Mouse (Mus musculus): ENCODE data around the gene Lag3. TPM values are rescaled to one million over a fixed set of nuclear protein-coding genes. Genes with fewer than 3 reads are reported as not detected.
A peak's percentile ranks its signal among the peaks of the same experiment; 100 is the strongest.

Lag3 gene
- polyA plus RNA-seq, 1 experiment from 2014 or later, result 2.1 TPM

DNA sequence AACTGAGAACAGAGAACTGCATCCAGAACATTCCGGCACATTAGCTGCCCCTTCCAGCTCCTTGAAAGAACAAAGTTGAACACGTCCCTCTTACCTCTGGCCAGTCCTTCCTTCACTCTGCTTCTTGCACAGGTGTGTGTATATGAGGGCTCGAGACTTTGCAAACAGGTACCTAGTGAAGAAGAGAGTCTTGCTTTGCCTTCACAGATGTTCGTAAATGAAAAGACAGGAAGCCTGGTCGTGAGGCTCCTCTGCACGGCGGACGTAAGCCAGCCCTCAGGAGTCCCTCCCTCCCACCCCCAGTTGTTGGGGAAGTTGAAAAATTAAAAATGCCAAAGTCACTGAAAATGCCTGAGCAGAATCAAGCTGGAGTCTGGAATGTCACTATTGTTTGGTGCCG, 23.5 kb downstream of the Lag3 start, which contains the start of gene Cd4:
Gene Cd4 (minus strand): TSS at position 236 of the 400 bp plus-strand sequence.
- H3K4me1 ChIP-seq (replicated peaks; ENCODE audit: control insufficient read depth, insufficient read depth, low read length), result no peaks in the 10 kb centered on the region
- ATAC-seq (ENCODE audit: low FRiP score), result no peak
- 92% methylated on average over 9 of the region's 9 CpGs for WGBS

DNA sequence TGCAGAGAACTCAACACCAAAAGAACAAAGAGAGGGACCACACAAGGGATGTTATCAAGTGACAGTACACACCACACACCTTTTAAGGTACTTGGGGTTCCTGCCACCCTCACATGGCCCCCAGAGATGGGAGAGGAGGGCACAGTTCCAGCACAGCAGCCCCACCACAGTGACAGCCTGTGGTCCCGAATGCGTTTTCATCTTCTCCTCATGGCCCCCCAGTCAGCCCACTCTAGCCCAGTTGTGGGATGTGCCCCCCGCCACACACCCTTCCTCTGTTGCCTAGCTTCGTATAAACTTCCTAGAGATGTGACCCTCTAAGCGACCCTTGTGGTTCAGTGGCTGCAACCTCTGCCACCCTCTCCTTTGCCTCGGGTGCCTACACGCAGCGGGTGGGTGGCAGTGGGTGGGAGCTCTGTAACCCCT, 25.5 kb downstream of the Lag3 start:
- Histone ChIP-seq H3K36me3 (replicated peaks; ENCODE audit: control insufficient read depth, insufficient read depth) (no peaks in the 10 kb centered on the region), H3K9me3 (ENCODE audit: control insufficient read depth, low read length) (no peaks in the 10 kb centered on the region), H3K27ac (no peak overlapping the region), H3K27me3 (ENCODE audit: control insufficient read depth, insufficient read depth, low read length) (no peaks in the 10 kb centered on the region), H3K4me1 (replicated peaks; ENCODE audit: control insufficient read depth, insufficient read depth, low read length) (no peaks in the 10 kb centered on the region), H3K9ac (no peak overlapping the region), H3K4me2 (replicated peaks) (no peak overlapping the region), H3K4me3 (replicated peaks; ENCODE audit: low read length) (no peak overlapping the region)
- 94% methylated on average over 8 of the region's 8 CpGs for WGBS
- no peak for DNase-seq (ENCODE audit: low spot score)
- no peak for ATAC-seq (ENCODE audit: low FRiP score)

More for the DNA sequence above, 23.5 kb downstream of the Lag3 start, which contains the start of gene Cd4:
- Histone ChIP-seq H3K27me3 (ENCODE audit: control insufficient read depth, insufficient read depth, low read length) (no peaks in the 10 kb centered on the region), H3K36me3 (replicated peaks; ENCODE audit: control insufficient read depth, insufficient read depth) (no peaks in the 10 kb centered on the region), H3K4me3 (replicated peaks; ENCODE audit: low read length) (no peak within 1 kb of the TSS), H3K9ac (no peak within 1 kb of the TSS), H3K4me2 (replicated peaks) (no peak within 1 kb of the TSS), H3K27ac (no peak within 1 kb of the TSS), H3K9me3 (ENCODE audit: control insufficient read depth, low read length) (no peaks in the 10 kb centered on the region)
- no peak for DNase-seq (ENCODE audit: low spot score)

GRCm38 (mm10) chr6:124884714-124885500, 26.6 kb downstream of the Lag3 start:
- Histone ChIP-seq H3K27me3 (ENCODE audit: control insufficient read depth, insufficient read depth, low read length) (no peaks in the 10 kb centered on the region), H3K4me3 (replicated peaks; ENCODE audit: low read length) (no peak overlapping the region), H3K9me3 (ENCODE audit: control insufficient read depth, low read length) (no peaks in the 10 kb centered on the region), H3K9ac (no peak overlapping the region), H3K36me3 (replicated peaks; ENCODE audit: control insufficient read depth, insufficient read depth) (no peaks in the 10 kb centered on the region), H3K4me2 (replicated peaks) (no peak overlapping the region), H3K4me1 (replicated peaks; ENCODE audit: control insufficient read depth, insufficient read depth, low read length) (no peaks in the 10 kb centered on the region), H3K27ac (no peak overlapping the region)
- DNase-seq (ENCODE audit: low spot score) (no peak), ATAC-seq (ENCODE audit: low FRiP score) (no peak)
- WGBS, result 72% methylated on average over 10 of the region's 10 CpGs

DNA sequence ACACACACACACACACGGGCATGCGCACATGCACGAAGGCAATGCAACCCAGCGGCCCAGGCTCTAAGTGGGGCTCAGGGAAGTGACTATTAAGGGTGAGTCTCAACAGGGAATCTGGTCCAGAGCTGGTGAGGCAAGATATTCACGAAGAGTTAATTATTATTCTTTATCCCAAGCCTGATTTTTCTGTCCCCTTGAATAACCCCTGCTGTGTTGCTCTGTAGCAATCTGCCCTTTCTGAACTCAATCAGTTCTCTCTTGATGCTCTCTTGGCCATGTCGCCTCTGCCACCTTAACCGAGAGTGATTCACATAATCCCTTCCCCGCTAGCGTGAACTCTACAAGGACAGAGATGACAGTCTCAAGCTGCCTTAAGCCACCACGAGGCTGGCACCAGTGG, 28.2 kb downstream of the Lag3 start:
- Histone ChIP-seq H3K9me3 (ENCODE audit: control insufficient read depth, low read length) (no peaks in the 10 kb centered on the region), H3K4me1 (replicated peaks; ENCODE audit: control insufficient read depth, insufficient read depth, low read length) (no peaks in the 10 kb centered on the region), H3K36me3 (replicated peaks; ENCODE audit: control insufficient read depth, insufficient read depth) (no peaks in the 10 kb centered on the region), H3K4me3 (replicated peaks; ENCODE audit: low read length) (no peak overlapping the region), H3K27me3 (ENCODE audit: control insufficient read depth, insufficient read depth, low read length) (no peaks in the 10 kb centered on the region), H3K4me2 (replicated peaks) (no peak overlapping the region), H3K9ac (no peak overlapping the region), H3K27ac (no peak overlapping the region)
- ATAC-seq (ENCODE audit: low FRiP score), result no peak
- WGBS, result 68% methylated on average over 10 of the region's 10 CpGs
- DNase-seq (ENCODE audit: low spot score), result no peak

- H3K4me2 ChIP-seq (replicated peaks), result no peak overlapping the region
- ATAC-seq (ENCODE audit: low FRiP score) (no peak), DNase-seq (ENCODE audit: low spot score) (no peak)
- H3K4me3 ChIP-seq (replicated peaks; ENCODE audit: low read length), result no peak overlapping the region
- H3K27ac ChIP-seq, result no peak overlapping the region
- no peaks in the 10 kb centered on the region for H3K4me1 ChIP-seq (replicated peaks; ENCODE audit: control insufficient read depth, insufficient read depth, low read length)
- H3K27me3 ChIP-seq (ENCODE audit: control insufficient read depth, insufficient read depth, low read length), result no peaks in the 10 kb centered on the region
- H3K9me3 ChIP-seq (ENCODE audit: control insufficient read depth, low read length), result no peaks in the 10 kb centered on the region
- H3K9ac ChIP-seq, result no peak overlapping the region
- no peaks in the 10 kb centered on the region for H3K36me3 ChIP-seq (replicated peaks; ENCODE audit: control insufficient read depth, insufficient read depth)
- WGBS, result 94% methylated on average over 9 of the region's 9 CpGs
These were observed 29.7 kb downstream of the Lag3 start for GRCm38 (mm10) chr6:124881821-124882220.

GRCm38 (mm10) chr6:124879390-124879789, 32.1 kb downstream of the Lag3 start:
- no peaks in the 10 kb centered on the region for H3K36me3 ChIP-seq (replicated peaks; ENCODE audit: control insufficient read depth, insufficient read depth)
- no peak overlapping the region for H3K4me3 ChIP-seq (replicated peaks; ENCODE audit: low read length)
- 63% methylated on average over 6 of the region's 6 CpGs for WGBS
- no peaks in the 10 kb centered on the region for H3K9me3 ChIP-seq (ENCODE audit: control insufficient read depth, low read length)
- no peaks in the 10 kb centered on the region for H3K27me3 ChIP-seq (ENCODE audit: control insufficient read depth, insufficient read depth, low read length)
- no peak for ATAC-seq (ENCODE audit: low FRiP score)
- H3K27ac ChIP-seq, result no peak overlapping the region
- H3K9ac ChIP-seq, result no peak overlapping the region
- H3K4me1 ChIP-seq (replicated peaks; ENCODE audit: control insufficient read depth, insufficient read depth, low read length), result no peaks in the 10 kb centered on the region
- DNase-seq (ENCODE audit: low spot score), result no peak
- H3K4me2 ChIP-seq (replicated peaks), result no peak overlapping the region

DNA sequence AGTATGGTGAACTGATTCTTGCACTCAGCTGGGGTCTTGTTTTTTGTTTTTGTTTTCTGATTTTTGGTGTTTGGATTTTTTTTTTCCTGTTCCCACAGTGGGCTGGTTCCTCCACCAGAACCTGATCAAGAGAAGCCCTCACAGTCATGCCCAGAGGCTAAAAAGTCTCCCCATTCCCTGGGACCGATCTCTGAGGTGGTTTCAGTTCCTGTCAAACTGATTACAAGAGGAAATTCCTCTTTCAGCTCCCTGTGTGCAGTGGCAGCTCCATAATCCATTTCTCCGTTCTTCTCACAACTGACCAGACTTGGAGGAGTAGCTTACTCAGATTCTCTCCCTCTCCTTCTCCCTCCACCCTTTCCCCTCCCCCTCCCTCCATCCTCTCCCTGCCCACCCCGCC, 37.2 kb downstream of the Lag3 start:
- H3K27me3 ChIP-seq (ENCODE audit: control insufficient read depth, insufficient read depth, low read length), result no peaks in the 10 kb centered on the region
- ATAC-seq (ENCODE audit: low FRiP score), result no peak
- no peak overlapping the region for H3K4me2 ChIP-seq (replicated peaks)
- H3K9ac ChIP-seq, result no peak overlapping the region
- H3K27ac ChIP-seq, result no peak overlapping the region
- H3K9me3 ChIP-seq (ENCODE audit: control insufficient read depth, low read length), result no peaks in the 10 kb centered on the region
- no peak overlapping the region for H3K4me3 ChIP-seq (replicated peaks; ENCODE audit: low read length)
- no peaks in the 10 kb centered on the region for H3K4me1 ChIP-seq (replicated peaks; ENCODE audit: control insufficient read depth, insufficient read depth, low read length)
- WGBS, result 64% methylated on average over 2 of the region's 3 CpGs
- no peaks in the 10 kb centered on the region for H3K36me3 ChIP-seq (replicated peaks; ENCODE audit: control insufficient read depth, insufficient read depth)
- DNase-seq (ENCODE audit: low spot score), result no peak

DNA sequence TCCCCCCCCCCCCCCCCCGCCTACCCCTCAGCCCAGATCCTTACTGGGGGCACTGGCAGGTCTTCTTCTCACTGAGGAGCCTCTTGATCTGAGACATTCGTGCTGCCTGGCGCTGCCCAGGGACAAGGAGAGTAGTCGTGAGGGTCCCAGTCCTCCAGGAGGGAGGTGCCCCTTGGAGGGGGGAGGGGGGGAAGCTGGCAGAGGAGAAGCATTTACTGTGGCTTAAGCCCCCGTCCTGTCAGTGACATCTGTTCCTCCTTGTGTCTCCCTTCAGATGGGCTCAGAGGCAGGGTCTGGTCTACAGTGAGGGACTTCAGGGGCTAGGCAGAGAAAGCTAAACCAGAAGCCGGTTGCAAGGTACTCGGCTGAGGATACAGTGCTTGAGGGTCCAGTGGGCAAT, 44.9 kb downstream of the Lag3 start:
- ATAC-seq (ENCODE audit: low FRiP score), result no peak
- Histone ChIP-seq H3K9ac (0 out of 2 replicates have a peak overlapping the region, but pooled peaks have one; percentile 11), H3K36me3 (replicated peaks; ENCODE audit: control insufficient read depth, insufficient read depth) (no peaks in the 10 kb centered on the region), H3K4me3 (replicated peaks; ENCODE audit: low read length) (no peak overlapping the region), H3K27me3 (ENCODE audit: control insufficient read depth, insufficient read depth, low read length) (no peaks in the 10 kb centered on the region), H3K4me1 (replicated peaks; ENCODE audit: control insufficient read depth, insufficient read depth, low read length) (peaks cover 21% of the 10 kb centered on the region), H3K27ac (no peak overlapping the region), H3K4me2 (replicated peaks) (no peak overlapping the region), H3K9me3 (ENCODE audit: control insufficient read depth, low read length) (no peaks in the 10 kb centered on the region)
- 62% methylated on average over 6 of the region's 7 CpGs for WGBS
- DNase-seq (ENCODE audit: low spot score), result no peak

DNA sequence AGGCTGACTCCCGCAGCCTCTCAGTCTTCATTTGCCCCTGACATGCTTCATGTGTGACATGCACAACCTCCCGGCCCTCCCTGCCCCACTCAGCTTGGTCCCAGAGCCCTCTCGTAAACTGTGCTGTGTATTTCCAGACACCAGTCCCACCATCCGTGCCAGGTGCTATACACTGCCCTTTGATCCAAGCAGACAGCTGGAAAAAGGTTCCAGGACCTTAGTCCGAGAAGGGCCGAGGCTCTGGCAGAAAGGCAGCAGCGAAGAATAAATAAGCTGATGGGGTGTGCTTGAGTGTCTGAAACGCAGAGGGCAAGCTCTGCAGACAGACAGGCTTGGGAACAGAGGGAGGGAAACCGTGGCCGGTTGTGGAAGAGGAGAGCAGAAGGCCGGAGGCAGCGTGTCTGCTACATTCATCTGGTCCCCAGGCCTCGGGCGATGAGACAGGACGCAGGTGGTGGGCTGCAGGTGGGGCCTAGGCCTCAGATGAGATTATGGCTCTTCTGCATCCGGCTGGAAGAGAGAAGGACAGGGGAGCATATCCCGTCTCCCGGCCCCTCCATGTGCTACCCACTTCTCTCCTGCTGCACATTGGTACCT, 45.6 kb downstream of the Lag3 start:
- H3K27ac ChIP-seq, result no peak overlapping the region

More for the DNA sequence above, 45.6 kb downstream of the Lag3 start:
- no peaks in the 10 kb centered on the region for H3K9me3 ChIP-seq (ENCODE audit: control insufficient read depth, low read length)
- ATAC-seq (ENCODE audit: low FRiP score), result no peak
- H3K36me3 ChIP-seq (replicated peaks; ENCODE audit: control insufficient read depth, insufficient read depth), result no peaks in the 10 kb centered on the region; the same call in 1 of the 2 replicates
- no peak for DNase-seq (ENCODE audit: low spot score)
- no peaks in the 10 kb centered on the region for H3K27me3 ChIP-seq (ENCODE audit: control insufficient read depth, insufficient read depth, low read length)
- H3K4me1 ChIP-seq (replicated peaks; ENCODE audit: control insufficient read depth, insufficient read depth, low read length), result peaks cover 28% of the 10 kb centered on the region
- WGBS, result 54% methylated on average over 18 of the region's 18 CpGs
- peak overlapping the region; percentile 16 for H3K9ac ChIP-seq
- H3K4me2 ChIP-seq (replicated peaks), result no peak overlapping the region
- no peak overlapping the region for H3K4me3 ChIP-seq (replicated peaks; ENCODE audit: low read length)
